Mouse (Mus musculus) midbrain, postnatal 0 days (tissue): ENCODE measurements around the gene 1110002E22Rik. TPM values are rescaled to one million over a fixed set of nuclear protein-coding genes. Genes with fewer than 3 reads are reported as not detected.

Experiments used
- ATAC-seq: fragments of 200-750 bp; cut with Nextera tagmentation; 2 replicates; pipeline ENCODE4 v1.8.0; 2017; ENCODE audit warnings: moderate number of reproducible peaks, mild to moderate bottlenecking, moderate TSS enrichment, moderate library complexity; ENCODE audit not compliant: low FRiP score
- DNase-seq: peaks from one replicate; pipeline ENCODE4 v3.0.0-alpha.2; 2015; ENCODE audit warnings: low spot score
- H3K27ac ChIP-seq: fragments of 300-500 bp; sonication (generic); 2 replicates; pipeline ENCODE4 v1.5.1; 2014; ENCODE audit warnings: low read depth, mild to moderate bottlenecking, low read length, mixed read lengths
- H3K27me3 ChIP-seq: fragments of 300-500 bp; sonication (generic); 2 replicates; pipeline ENCODE4 v1.6.1; 2014; ENCODE audit warnings: low read length, control low read depth, mixed read lengths; ENCODE audit not compliant: insufficient read depth
- H3K36me3 ChIP-seq: fragments of 300-500 bp; sonication (generic); 2 replicates; pipeline ENCODE4 v1.6.1; 2014; ENCODE audit warnings: low read length, control low read depth, mixed read lengths; ENCODE audit not compliant: insufficient read depth
- H3K4me1 ChIP-seq: fragments of 300-500 bp; sonication (generic); 2 replicates; pipeline ENCODE4 v1.6.1; 2014; ENCODE audit warnings: mild to moderate bottlenecking, control low read depth, antibody characterized with exemption, low read length, mixed read lengths; ENCODE audit not compliant: insufficient read depth
- H3K4me2 ChIP-seq: fragments of 300-500 bp; sonication (generic); 2 replicates; pipeline ENCODE4 v1.6.1; 2014; ENCODE audit warnings: low read depth, mild to moderate bottlenecking, low read length, mixed read lengths; ENCODE audit not compliant: poor library complexity, severe bottlenecking
- H3K4me3 ChIP-seq: fragments of 300-500 bp; sonication (generic); 2 replicates; pipeline ENCODE4 v1.5.1; 2014; ENCODE audit warnings: low read depth, mild to moderate bottlenecking, low read length, moderate library complexity
- H3K9ac ChIP-seq: fragments of 300-500 bp; sonication (generic); replicated peaks from 2 replicates; pipeline ENCODE4 v1.6.1; 2014; ENCODE audit warnings: mild to moderate bottlenecking, low read length, moderate library complexity, mixed read lengths; ENCODE audit not compliant: poor library complexity, severe bottlenecking
- H3K9me3 ChIP-seq: fragments of 300-500 bp; sonication (generic); 2 replicates; pipeline ENCODE4 v1.6.1; 2016; ENCODE audit warnings: low read length, control low read depth
- CTCF ChIP-seq: IDR thresholded peaks from 2 replicates; pipeline ENCODE4 v1.5.1; 2016; ENCODE audit warnings: antibody characterized with exemption, mild to moderate bottlenecking
- whole genome bisulfite sequencing: fragments of 180-500 bp; shearing (Covaris S2); extraction: QIAGEN DNeasy Blood & Tissue Kit; methylation state at CpG from one replicate; pipeline ENCODE4 v1.1.7; 2014; 5-methylcytosine and 5-hydroxymethylcytosine counted together
- polyA plus RNA-seq: library from polyadenylated mRNA; unstranded; fragments of >200 nt; fragmentation: Nextera tagmentation; extraction: Ambion mirVana; gene quantifications from 2 replicates; pipeline ENCODE4 v1.2.1, GENCODE M21; 2015
- total RNA-seq: library from RNA; depleted of rRNA; stranded (reverse); fragments of >200 nt; gene quantifications from 2 replicates; pipeline ENCODE4 v1.2.3, GENCODE M21; 2014

Gene 1110002E22Rik
- total and polyA plus RNA-seq, 2 experiments from 2014 or later = 0.05 to 0.11 TPM

- Histone ChIP-seq H3K27ac (no peak overlapping the region), H3K4me2 (no peak overlapping the region), H3K27me3 (no peaks in the 10 kb centered on the region), H3K4me1 (no peaks in the 10 kb centered on the region), H3K4me3 (no peak overlapping the region), H3K9ac (no peak overlapping the region), H3K9me3 (no peaks in the 10 kb centered on the region), H3K36me3 (no peaks in the 10 kb centered on the region)
- WGBS = 85% methylated on average over 1 of the region's 1 CpGs
- no peak for TF ChIP-seq CTCF
- ATAC-seq (no peak), DNase-seq (no peak)
Observed at GRCm38 (mm10) chr3:138074214-138074613, 9.4 kb downstream of the 1110002E22Rik start.

- DNase-seq (peak; percentile 87), ATAC-seq (peak; percentile 76)
- TF ChIP-seq CTCF = no peak
- Histone ChIP-seq H3K4me2 (no peak overlapping the region), H3K4me1 (no peaks in the 10 kb centered on the region), H3K9me3 (no peaks in the 10 kb centered on the region), H3K4me3 (no peak overlapping the region), H3K9ac (no peak overlapping the region), H3K36me3 (no peaks in the 10 kb centered on the region), H3K27me3 (no peaks in the 10 kb centered on the region), H3K27ac (no peak overlapping the region)
- WGBS = 46% methylated on average over 8 of the region's 8 CpGs
Observed at GRCm38 (mm10) chr3:138075209-138075608, 10.4 kb downstream of the 1110002E22Rik start.

GRCm38 (mm10) chr3:138077476-138078340 lies 12.9 kb downstream of the 1110002E22Rik start:
- no peak overlapping the region for H3K4me3 ChIP-seq
- H3K36me3 ChIP-seq = no peaks in the 10 kb centered on the region
- H3K4me2 ChIP-seq = no peak overlapping the region
- H3K9me3 ChIP-seq = no peaks in the 10 kb centered on the region
- ATAC-seq (no peak), DNase-seq (peak; percentile 17)
- no peak overlapping the region for H3K9ac ChIP-seq
- no peaks in the 10 kb centered on the region for H3K4me1 ChIP-seq
- WGBS = 87% methylated on average over 11 of the region's 11 CpGs
- H3K27me3 ChIP-seq = no peaks in the 10 kb centered on the region
- no peak for TF ChIP-seq CTCF
- no peak overlapping the region for H3K27ac ChIP-seq

- Histone ChIP-seq H3K4me3 (no peak overlapping the region), H3K27ac (no peak overlapping the region), H3K36me3 (no peaks in the 10 kb centered on the region), H3K4me2 (no peak overlapping the region), H3K9me3 (no peaks in the 10 kb centered on the region), H3K4me1 (no peaks in the 10 kb centered on the region), H3K27me3 (no peaks in the 10 kb centered on the region), H3K9ac (no peak overlapping the region)
- ATAC-seq = no peak
- 82% methylated on average over 1 of the region's 1 CpGs for WGBS
- no peak for DNase-seq
- no peak for TF ChIP-seq CTCF
Observed at GRCm38 (mm10) chr3:138078701-138079100, 13.8 kb downstream of the 1110002E22Rik start.

GRCm38 (mm10) chr3:138083073-138083637 lies 18.3 kb downstream of the 1110002E22Rik start:
- Histone ChIP-seq H3K27me3 (no peaks in the 10 kb centered on the region), H3K4me3 (no peak overlapping the region), H3K4me2 (no peak overlapping the region), H3K9ac (no peak overlapping the region), H3K4me1 (no peaks in the 10 kb centered on the region), H3K9me3 (no peaks in the 10 kb centered on the region), H3K27ac (no peak overlapping the region), H3K36me3 (no peaks in the 10 kb centered on the region)
- no peak for TF ChIP-seq CTCF
- whole genome bisulfite sequencing = 81% methylated on average over 1 of the region's 1 CpGs
- DNase-seq (peak; percentile 38), ATAC-seq (no peak)

- Histone ChIP-seq H3K9me3 (no peaks in the 10 kb centered on the region), H3K9ac (no peak overlapping the region), H3K4me3 (no peak overlapping the region), H3K4me2 (no peak overlapping the region), H3K27ac (no peak overlapping the region), H3K27me3 (no peaks in the 10 kb centered on the region), H3K4me1 (no peaks in the 10 kb centered on the region), H3K36me3 (no peaks in the 10 kb centered on the region)
- DNase-seq = no peak
- WGBS = 62% methylated on average over 4 of the region's 4 CpGs
- TF ChIP-seq CTCF = no peak
- ATAC-seq = no peak
Observed at GRCm38 (mm10) chr3:138083896-138084295, 19.0 kb downstream of the 1110002E22Rik start.
